ENCODE assay signal across 25 mouse cellular contexts in genomic region chr11:73780613-73781012, GRCm38 (mm10). TPM values are rescaled to one million over a fixed set of nuclear protein-coding genes. Genes with fewer than 3 reads are reported as not detected.
DNase-seq lines count a peak whose midpoint lies in the region; ATAC-seq and TF ChIP-seq lines count a peak whose summit lies in the region.
"Had no signal": no experiment of that assay in that cellular context is flagged by ENCODE, and none has a peak within 500 bp of the region (broad histone marks: within the 10 kb centered on the region; RNA-seq: fewer than 3 reads in every experiment).

Olfr389 (minus strand) TSS chr11:73780713.

- H3K27ac ChIP-seq in CH12.LX (ENCODE audit: insufficient read depth, low read depth) (no peak within 1 kb of the TSS), ES-E14 (ENCODE audit: insufficient read depth, low read depth, low read length, poor library complexity, severe bottlenecking) (no peak within 1 kb of the TSS)

- no peak within 1 kb of the TSS for H3K4me2 ChIP-seq in CH12.LX (ENCODE audit: insufficient read depth, low read depth, poor library complexity, severe bottlenecking)

- H3K36me3 ChIP-seq in CH12.LX (replicated peaks in 1 of 2; ENCODE audit: control insufficient read depth in 1 of 2, insufficient read depth in 1 of 2, low read length in 1 of 2) (no peaks in the 10 kb centered on the region), ES-E14 (ENCODE audit: control insufficient read depth, insufficient read depth, low read length, poor library complexity, severe bottlenecking) (no peaks in the 10 kb centered on the region)
- H3K36me3 ChIP-seq: G1E had no signal

- dilution Hi-C loops in CH12.LX (cut with MboI; ENCODE audit: extremely low pct_ligation_motif_present, extremely low pct_unique_long_range_greater_than_20kb, low sequenced_read_pairs) = no loop called here

- no peaks in the 10 kb centered on the region for H3K9me3 ChIP-seq in CH12.LX (replicated peaks; ENCODE audit: low read length)
- H3K9me3 ChIP-seq in ES-E14 (ENCODE audit: control insufficient read depth, insufficient read depth, low read depth, low read length) = no peaks in the 10 kb centered on the region
- H3K9me3 ChIP-seq: G1E had no signal

- no peak for TF ChIP-seq EP300 in CH12.LX (IDR thresholded peaks at IDR 0.05; ENCODE audit: low read length)

- TF ChIP-seq CTCF in CH12.LX (conservative IDR thresholded peaks at IDR 0.05 in 1 of 2, IDR thresholded peaks at IDR 0.05 in 1 of 2; ENCODE audit: low read depth in 2 of 2, low read length in 2 of 2) = no peak

- no peaks in the 10 kb centered on the region for H3K79me2 ChIP-seq in CH12.LX (replicated peaks; ENCODE audit: control insufficient read depth, extremely low read depth, insufficient read depth, poor library complexity, severe bottlenecking)

- TF ChIP-seq RAD21 in CH12.LX (IDR thresholded peaks at IDR 0.05; ENCODE audit: low read depth, low read length) = no peak

- DNase-seq in CH12.LX (ENCODE audit: extremely low read depth) = no peak
- DNase-seq in ES-E14 (ENCODE audit: low read depth, low spot score) = no peak
- no peak for DNase-seq in gastrocnemius, postnatal 25 days
- DNase-seq: adrenal gland, adult 2 months; adrenal gland, adult 8-10 months; adrenal gland, postnatal 10 days; adrenal gland, postnatal 14 days; adrenal gland, postnatal 25 days; adrenal gland, postnatal 36 days; B cell, adult 2 months; cerebellum, adult 11 months; cerebellum, adult 11-12 months; cerebellum, adult 18-20 months; cerebellum, adult 2 months; cerebellum, adult 8-10 months; cerebellum, adult 9-10 months had no signal

- no peak for ATAC-seq in CD4-positive, CD25-positive, alpha-beta regulatory T cell, adult 4 months
- ATAC-seq: activated CD4-positive, CD25-positive, alpha-beta regulatory T cell, adult 4 months; Patski had no signal

- no peak for TF ChIP-seq POLR2A in CH12.LX (IDR thresholded peaks at IDR 0.05; ENCODE audit: low read depth, low read length)

- in situ Hi-C loops in CH12.LX (cut with MboI; ENCODE audit: low pct_ligation_motif_present, low pct_unique_long_range_greater_than_20kb, low sequenced_read_pairs) (no loop called here), ES-E14 (cut with MboI; ENCODE audit: low sequenced_read_pairs in 2 of 2, unreplicated experiment in 2 of 2) (no loop called here)

- H3K27me3 ChIP-seq in CH12.LX (replicated peaks) = peaks cover 29% of the 10 kb centered on the region

- H3K4me3 ChIP-seq in CH12.LX (replicated peaks in 1 of 3; ENCODE audit: low read depth in 2 of 3, low read length in 2 of 3, poor library complexity in 1 of 3) = no peak within 1 kb of the TSS
- no peak within 1 kb of the TSS for H3K4me3 ChIP-seq in ES-E14 (ENCODE audit: insufficient read depth in 1 of 2, low read depth in 1 of 2, low read length in 2 of 2, poor library complexity in 1 of 2, severe bottlenecking in 1 of 2)

- H3K4me1 ChIP-seq in CH12.LX (ENCODE audit: control insufficient read depth in 1 of 2, insufficient read depth in 2 of 2) (no peaks in the 10 kb centered on the region), ES-E14 (ENCODE audit: control insufficient read depth in 2 of 2, insufficient read depth in 2 of 2, low read length in 2 of 2, poor library complexity in 1 of 2) (no peaks in the 10 kb centered on the region)

- H3K9ac ChIP-seq in CH12.LX (ENCODE audit: insufficient read depth, low read depth) = no peak within 1 kb of the TSS
- H3K9ac ChIP-seq in ES-E14 (ENCODE audit: insufficient read depth, low read depth, low read length, poor library complexity, severe bottlenecking) = no peak within 1 kb of the TSS

TF ChIP-seq in CH12.LX, 34 proteins besides CTCF, POLR2A, EP300 and RAD21:
- TF ChIP-seq JUND (conservative IDR thresholded peaks at IDR 0.05; ENCODE audit: low read depth, low read length) (no peak), ZNF384 (IDR thresholded peaks at IDR 0.05; ENCODE audit: low read depth, low read length) (peak; percentile 70)

TF ChIP-seq in ES-E14, 5 proteins besides CTCF, POLR2A, EP300 and RAD21:
- TF ChIP-seq ZNF384 (IDR thresholded peaks at IDR 0.05; ENCODE audit: low read depth, low read length) (peak; percentile 13; the same call in 1 of the 2 replicates), MAFK (IDR thresholded peaks at IDR 0.05; ENCODE audit: insufficient read depth, low read depth, low read length) (no peak)
TF ChIP-seq in ES-E14: peak in this region for 1.

RNA-seq across cellular contexts. Expression of gene Olfr389, which starts in this region (rescaled TPM):
- not detected in 2 replicates for total RNA-seq in CH12.LX (2012; rRNA removed)
- total RNA-seq in CH12.LX (2014; rRNA removed) = not detected in 2 replicates
- not detected in 2 replicates for polyA plus RNA-seq in CH12.LX (2012; ENCODE audit: insufficient read length, low read depth)
- not detected in 2 replicates for total RNA-seq in ES-E14 (2012; rRNA removed)
- not detected for polyA plus RNA-seq in CD4-positive, CD25-positive, alpha-beta regulatory T cell, adult 4 months (2017; shearing (Covaris generic))
- not detected for total RNA-seq in gastrocnemius, postnatal 25 days (2021)
- total RNA-seq: adrenal gland, adult 18-20 months; adrenal gland, adult 2 months; adrenal gland, adult 8-10 months; adrenal gland, postnatal 10 days; adrenal gland, postnatal 14 days; adrenal gland, postnatal 25 days; adrenal gland, postnatal 36 days; adrenal gland, postnatal 4 days; MEL had no signal
- polyA plus RNA-seq: activated CD4-positive, CD25-positive, alpha-beta regulatory T cell, adult 4 months; adrenal gland, adult 2 months; brain, embryonic 14.5 days; C2C12; cerebellum, adult 2 months; G1E; Patski had no signal
